Mouse (Mus musculus) G1E-ER4 (cell line): ENCODE measurements around the gene Dnpep. TPM values are rescaled to one million over a fixed set of nuclear protein-coding genes. Genes with fewer than 3 reads are reported as not detected.

Source experiments
- GATA1 ChIP-seq: IDR thresholded peaks from one replicate; pipeline ENCODE4 v1.8.0; 2012; ENCODE audit warnings: low read length, inconsistent platforms
- polyA plus RNA-seq: library from polyadenylated mRNA; stranded (reverse); fragments of >175 nt; gene quantifications from 2 replicates; pipeline ENCODE4 v1.2.3, GENCODE M21; 2012

Gene Dnpep
- 46.2 and 77.7 TPM in 2 replicates for polyA plus RNA-seq

DNA sequence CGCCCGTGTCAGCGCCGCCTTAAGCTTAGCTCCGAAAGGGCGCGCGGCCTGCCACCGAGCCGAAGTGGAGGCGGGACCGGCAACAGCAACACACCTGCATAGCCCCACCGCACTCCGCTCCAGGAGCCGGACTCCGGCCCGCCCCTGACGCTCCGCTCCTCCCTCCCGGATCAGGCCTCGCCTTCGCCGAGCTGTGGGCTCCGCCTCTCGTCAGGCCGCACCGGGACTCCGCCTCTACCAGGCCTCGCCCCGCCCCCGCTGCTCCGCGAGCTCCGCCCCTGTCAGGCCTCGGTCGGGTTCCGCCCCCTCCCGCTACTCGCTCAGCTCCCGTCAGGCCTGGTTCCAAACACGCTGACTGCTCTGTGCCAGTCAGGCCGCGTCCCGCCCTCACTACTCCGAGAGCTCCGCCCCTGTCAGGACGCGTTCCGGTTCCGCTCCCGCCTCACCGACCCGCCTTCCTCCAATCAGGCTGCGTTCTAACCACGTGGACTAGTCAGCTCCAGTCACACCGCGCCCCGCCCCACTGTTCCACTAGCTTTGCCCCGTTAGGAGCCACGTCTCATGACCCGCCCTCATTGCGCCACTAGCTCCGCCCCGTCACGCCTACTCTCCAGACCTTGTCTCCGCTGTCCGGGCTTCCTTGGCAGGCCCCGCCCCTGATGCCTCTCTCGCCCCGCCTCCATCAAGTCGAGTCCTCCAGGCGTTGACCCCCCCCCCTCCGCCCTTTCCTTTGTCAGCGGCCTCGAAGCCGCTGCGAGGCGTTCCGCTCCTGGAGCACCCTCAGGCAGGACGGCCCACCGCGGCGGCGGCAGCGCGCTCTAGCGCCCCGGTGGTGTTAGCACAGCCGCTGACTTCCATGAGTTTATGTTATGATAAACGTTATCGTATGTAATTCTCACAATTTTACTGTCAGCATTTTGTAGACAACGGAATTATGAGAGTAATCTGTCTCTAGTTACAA lies at the start of gene Dnpep:
Dnpep (minus strand) TSS at position 750 of the 961 bp plus-strand sequence.
- TF ChIP-seq GATA1 = no peak

DNA sequence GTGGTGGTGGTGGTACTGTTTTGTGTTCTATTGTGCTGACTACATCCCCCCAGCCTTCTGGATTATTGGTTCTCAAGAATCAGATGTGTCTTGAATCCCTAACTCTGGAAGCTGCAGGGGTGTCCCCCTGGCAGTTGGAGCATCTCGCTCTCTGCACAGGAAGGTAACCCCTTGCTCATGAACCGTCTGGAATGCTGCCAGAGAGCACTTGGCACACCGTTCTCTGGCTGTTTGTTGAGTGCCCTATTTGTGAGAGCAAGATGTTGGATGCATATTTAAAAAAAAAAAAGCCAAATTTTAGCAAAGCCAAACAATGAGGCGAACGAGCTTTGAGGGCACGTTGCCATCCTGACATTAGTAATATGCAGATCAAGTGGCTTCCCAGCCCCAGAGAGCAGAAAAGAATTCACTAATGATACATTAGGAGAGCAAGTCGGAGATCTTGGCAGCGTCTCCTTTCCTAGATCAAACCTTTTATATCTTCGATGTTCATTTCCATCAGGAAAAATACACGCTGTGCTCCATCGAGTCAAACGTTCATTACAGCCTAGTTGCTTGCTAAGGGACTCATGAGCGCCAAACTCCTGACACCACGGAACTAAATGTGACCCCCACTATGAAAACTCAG lies 47.8 kb upstream of the Dnpep start:
- TF ChIP-seq GATA1 = no peak

DNA sequence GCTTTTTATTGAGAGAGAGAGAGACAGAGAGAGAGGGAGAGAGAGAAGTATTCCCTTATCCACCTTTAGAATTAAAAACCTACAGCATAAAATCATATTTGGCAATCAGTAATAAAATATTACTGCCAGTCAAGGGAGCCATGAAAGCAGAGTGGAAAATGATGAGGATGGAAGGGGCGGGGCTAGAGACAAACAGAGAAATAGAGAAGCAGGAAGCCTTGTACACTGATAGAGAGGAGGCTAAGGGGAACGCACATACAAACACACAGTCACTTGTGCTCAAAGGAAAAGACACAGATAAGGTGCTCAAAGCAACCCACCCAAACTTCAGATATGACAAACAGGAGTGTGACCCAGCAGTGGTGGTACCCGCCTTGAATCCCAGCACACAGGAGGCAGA lies 46.1 kb upstream of the Dnpep start:
- no peak for TF ChIP-seq GATA1

DNA sequence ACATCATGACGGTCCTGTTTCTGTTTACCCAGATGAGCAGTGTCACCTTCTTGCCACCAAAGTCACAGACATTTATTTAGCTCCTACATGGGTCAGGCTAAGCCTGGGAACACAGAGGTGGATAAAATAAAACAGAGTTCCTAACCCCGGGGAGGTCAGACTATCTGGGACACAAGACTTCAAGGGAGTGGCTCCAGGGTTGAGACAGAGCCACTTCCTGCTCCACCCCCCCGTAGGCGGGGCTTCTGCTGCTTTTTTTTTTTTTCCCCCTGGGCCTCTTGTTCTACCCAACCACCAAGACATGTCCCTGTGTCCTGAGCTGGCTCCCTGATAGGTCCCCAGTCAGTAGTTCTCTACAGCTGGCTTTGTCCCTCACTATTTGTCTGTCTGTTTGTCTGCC lies 44.0 kb upstream of the Dnpep start:
- no peak for TF ChIP-seq GATA1

DNA sequence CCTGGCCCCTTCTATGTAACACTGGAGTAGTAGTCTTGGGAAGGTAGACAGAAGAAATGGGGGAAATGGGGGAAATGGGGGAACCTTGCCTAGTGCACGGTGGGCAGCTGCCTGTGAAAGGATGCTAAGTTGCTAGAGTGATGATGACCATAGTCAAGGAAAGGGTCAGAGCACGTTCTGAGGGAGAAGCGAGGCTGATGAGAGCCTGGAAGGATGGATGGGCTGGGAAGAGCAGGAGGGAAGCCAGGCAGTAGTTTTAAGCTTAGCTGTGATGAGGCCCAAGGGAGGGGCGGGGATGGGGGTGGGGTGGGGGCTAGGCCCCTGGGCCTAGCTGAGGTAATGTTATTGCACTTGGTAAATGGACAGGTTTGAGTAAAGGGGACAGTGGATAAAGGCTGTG lies 43.3 kb upstream of the Dnpep start:
- no peak for TF ChIP-seq GATA1

DNA sequence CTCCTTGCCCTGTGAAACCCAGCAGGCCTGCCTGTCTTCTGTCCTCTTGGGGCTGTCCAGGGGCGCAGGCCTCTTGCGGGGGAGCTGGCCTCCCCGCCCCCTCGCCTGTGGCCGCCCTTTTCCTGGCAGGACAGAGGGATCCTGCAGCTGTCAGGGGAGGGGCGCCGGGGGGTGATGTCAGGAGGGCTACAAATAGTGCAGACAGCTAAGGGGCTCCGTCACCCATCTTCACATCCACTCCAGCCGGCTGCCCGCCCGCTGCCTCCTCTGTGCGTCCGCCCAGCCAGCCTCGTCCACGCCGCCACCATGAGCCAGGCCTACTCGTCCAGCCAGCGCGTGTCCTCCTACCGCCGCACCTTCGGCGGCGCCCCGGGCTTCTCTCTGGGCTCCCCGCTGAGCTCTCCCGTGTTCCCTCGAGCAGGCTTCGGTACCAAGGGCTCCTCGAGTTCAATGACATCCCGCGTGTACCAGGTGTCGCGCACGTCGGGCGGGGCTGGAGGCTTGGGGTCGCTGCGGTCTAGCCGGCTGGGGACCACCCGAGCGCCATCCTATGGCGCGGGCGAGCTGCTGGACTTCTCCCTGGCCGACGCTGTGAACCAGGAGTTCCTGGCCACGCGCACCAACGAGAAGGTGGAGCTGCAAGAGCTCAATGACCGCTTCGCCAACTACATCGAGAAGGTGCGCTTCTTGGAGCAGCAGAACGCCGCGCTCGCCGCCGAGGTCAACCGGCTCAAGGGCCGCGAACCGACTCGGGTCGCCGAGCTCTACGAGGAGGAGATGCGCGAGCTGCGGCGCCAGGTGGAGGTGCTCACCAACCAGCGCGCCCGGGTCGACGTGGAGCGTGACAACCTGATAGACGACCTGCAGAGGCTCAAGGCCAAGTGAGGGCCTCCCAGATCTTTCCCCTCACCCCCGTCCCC lies 42.6 kb upstream of the Dnpep start, which contains the start of gene Des:
Des (plus strand) TSS at position 218 of the 920 bp plus-strand sequence.
- TF ChIP-seq GATA1 = no peak

DNA sequence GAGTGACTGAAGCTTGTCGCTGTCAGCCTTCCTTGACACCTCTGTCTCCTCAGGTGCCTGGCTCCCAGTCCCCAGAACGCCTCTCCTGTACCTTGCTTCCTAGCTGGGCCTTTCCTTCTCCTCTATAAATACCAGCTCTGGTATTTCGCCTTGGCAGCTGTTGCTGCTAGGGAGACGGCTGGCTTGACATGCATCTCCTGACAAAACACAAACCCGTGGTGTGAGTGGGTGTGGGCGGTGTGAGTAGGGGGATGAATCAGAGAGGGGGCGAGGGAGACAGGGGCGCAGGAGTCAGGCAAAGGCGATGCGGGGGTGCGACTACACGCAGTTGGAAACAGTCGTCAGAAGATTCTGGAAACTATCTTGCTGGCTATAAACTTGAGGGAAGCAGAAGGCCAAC lies 41.6 kb upstream of the Dnpep start:
- no peak for TF ChIP-seq GATA1

DNA sequence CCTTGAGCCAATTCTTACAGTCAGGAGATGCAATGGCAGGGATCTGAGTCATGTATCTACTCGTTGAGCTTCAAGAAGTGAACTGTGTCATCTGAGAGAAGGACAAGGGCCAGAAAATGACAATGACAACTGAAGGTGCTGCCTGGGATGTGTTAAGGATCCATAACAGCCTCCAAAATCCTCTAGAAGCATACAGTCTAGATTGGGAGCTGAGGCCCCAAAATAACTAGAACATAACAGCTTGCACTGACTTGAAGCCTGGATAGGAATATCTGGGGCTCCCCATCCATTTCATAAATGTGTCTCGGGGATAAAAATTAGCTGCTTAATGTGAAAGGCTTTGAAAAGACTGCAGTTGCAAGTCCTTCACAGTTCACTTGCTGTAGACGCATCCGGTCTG lies 40.2 kb upstream of the Dnpep start:
- TF ChIP-seq GATA1 = no peak

DNA sequence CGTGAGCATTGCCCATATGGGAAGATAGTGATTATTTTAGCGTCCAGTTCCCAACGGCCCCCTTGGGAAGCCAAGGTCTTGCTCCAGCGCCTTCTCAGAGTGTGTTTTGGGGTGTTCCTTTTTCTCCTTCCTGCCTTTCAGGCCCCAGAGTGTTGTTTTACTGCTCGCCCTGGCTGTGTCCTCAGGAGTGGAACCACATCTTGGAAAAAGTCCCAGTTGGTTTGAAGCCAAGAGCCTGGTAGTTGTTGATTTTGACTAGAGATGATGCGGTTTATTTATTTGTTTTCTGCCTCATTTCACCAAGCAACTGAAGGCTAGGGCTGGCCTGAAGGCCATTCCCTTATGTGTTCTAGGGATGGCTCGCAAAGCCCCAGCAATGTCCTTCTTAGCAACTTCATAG lies 39.5 kb upstream of the Dnpep start:
- TF ChIP-seq GATA1 = no peak

DNA sequence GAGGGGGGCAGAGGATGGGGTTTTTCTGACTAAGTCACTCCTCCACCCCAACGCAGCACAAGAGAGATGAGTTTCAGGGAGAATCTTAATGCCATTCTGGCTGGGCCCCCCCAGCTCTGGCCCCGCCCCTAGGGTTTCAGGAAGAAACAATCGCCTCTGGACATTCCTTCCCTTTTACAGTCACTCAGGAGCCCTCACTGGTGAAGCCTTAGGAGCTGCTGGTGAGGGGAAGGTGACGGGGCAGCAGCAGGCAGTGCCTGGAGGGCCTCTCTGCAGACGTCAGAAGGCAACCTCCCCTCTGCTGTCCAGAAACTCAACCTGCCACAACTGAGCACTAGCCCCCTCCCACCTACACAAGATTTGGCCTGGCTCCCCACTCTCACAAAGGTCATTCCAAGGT lies 31.5 kb upstream of the Dnpep start:
- no peak for TF ChIP-seq GATA1

DNA sequence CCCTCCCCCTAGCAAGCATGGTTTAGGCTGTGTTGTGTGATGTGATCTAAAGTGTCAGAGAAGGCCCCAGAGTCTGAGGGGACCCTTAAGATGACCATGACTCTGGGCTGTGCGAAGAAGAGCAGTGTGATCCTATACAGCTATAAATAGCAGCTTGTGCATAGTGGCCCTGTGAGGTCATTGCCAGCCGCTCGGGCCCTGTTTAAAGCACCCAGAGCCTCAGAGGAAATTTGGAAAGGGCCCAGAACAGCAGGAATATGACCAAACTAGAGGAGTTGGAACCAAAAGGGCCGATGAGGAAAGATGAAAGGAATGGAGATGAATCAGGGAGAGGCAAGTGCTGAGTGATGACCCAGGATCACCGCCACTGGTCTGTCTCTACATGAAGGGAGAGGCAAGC lies 29.5 kb upstream of the Dnpep start:
- TF ChIP-seq GATA1 = no peak

DNA sequence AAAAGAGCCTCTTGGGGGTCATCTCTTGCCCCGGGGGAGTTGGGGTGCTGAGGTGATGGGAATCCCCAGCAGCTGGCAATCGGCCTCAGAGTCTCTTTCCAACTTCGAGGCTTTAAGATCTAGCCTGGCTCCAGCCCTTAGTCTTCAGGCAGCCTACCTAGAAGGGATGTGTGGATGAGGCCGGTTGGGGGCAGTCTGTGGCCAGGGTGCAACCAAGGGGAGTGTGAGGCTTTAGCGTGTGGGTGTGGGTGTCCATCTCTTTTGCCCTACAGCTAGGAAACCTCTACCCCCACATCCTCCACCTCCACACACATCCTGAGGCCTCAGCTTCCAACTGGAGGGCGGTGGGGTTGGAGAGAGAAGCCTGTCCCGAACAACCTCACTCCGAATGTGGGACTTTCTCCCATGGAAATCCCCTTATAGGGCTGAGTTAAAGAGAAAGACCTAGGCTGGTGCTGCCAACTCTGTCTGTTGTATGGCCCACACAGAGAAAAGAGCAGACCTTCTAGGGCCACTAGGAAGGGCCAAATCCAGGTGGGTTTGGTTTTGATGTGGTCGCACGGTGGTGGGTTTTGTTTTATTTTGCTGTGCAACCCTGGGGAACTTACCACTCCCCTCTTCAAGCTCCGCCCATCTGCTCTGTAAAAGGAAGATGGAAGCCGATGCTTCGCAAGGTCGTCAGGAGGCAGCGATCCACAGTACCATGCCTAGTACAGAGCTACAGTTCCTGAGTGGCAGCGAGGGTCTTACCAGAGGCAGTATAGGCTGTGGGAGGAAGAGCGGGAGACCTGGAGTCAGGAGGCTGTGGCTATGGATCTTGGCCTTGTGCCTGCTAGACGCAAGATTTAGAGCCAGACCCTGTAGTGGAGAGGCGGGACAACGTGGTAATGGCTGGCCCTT lies 27.5 kb upstream of the Dnpep start:
- TF ChIP-seq GATA1 = no peak

DNA sequence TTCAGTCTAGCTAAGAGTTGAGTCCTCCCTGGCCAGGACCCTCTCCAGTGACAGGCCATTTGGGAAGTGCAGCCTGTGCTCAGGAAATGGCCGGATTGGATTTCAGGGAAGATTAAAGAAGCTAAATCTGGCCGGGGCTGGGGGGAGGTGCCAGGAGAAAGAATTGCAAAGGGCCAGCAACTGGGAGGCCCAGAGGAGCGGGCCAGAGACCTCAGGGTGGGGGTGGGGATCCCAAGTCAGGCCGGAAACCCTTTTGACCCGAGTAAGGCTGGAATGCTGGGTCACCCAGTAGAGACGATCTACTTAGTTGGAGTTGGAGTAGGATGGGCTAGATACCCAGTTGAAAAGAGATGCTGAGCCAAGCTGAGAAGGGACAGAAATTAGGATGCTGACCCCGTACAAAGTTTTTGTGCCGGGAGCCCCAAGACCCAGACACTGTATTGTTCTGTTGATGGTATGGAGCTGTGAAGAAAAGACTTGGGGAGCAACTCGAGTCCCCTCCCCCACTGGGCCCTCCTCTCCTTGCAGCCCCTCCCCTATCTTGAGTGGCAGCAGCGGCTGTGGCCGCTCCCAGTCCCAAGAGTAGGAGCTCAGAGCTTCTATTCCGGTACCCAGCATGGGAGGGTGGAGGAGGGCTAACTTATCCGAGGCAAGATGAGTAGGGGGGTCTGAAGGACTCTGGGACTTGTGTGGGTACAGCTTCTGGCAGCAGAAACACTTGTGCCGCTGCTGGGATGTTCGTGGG lies 26.7 kb upstream of the Dnpep start:
- no peak for TF ChIP-seq GATA1

DNA sequence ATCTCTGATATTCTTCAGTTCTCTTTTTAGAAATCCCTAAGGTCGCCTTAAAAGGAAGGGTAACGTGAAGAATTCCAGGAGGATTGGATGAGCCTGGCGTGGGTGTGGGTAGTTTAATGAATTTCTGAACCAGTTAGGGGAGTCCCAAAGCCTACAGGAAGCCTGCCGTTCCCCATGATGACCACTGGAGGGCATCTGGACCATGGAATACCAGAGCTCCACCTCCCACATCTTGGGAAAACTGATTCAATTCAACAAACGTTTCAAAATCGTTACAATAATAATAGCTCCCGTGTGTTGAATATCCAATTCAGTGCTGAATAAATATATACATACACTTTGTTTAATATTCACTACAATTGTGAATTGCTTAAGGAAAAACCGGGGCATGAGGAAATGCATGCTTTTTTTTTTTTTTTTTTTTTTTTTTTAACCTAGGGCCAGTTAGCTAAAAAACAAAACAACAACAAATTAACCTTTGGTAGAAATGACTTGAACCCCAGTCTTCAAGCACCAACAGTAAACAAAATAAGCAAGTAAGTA lies 25.2 kb upstream of the Dnpep start:
- TF ChIP-seq GATA1 = no peak
